Mouse (Mus musculus) thymus, adult 18-20 months (tissue): ENCODE results near the gene Lce1k.
"Not testable (repeated sequence)": the region's sequence is repeated elsewhere in the genome, so short reads cannot be mapped to it uniquely, and the experiment has no call there.

Source experiments
- DNase-seq, 2 experiments: peaks; one replicate each; pipeline ENCODE4 v3.0.0; 2022; ENCODE audit warnings: mixed read lengths in 2 of 2

The Lce1k gene

DNA sequence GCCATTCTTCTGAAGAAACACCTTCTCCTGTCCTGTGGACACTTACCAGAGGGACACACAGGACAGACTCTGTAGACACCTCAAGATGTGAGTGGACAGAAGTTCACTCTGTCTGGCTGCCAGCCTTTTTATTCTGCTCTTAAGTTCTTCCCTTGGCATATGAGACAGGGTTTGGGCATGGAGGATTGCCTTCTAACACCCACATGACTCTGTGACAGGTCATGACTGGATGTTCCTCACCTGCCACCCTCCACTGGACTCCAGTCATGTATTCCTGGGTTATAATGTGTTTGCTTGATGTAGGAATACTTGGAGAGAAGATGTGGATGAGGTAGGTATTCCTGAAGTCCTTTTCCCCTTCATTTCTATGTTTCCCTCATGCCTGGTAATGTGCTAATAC lies at the start of gene Lce1k:
Lce1k (minus strand) TSS at position 101 of the 400 bp plus-strand sequence.
- DNase-seq: no peak

DNA sequence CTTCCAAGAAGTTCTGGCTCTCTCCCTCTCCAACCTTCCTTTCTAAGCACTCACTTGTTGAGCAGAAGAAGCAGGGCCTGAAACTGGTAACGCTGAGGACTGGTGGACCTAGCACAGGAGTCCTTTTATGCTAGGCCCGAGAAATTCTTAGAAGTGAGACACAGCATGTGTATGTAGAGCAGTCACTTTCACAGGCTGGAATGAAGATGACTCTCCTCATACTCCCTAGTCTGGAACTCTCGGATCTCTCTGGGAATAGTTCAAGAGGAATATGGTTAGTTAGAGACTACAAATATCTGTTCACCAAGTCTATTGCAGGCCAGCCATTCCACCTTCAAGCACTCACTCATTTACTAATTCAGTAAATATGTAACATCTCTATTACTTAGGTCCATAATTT lies 43.5 kb upstream of the Lce1k start, which contains the start of gene Lce1l:
Lce1l (minus strand) TSS at position 101 of the 400 bp plus-strand sequence.
- DNase-seq: no peak

DNA sequence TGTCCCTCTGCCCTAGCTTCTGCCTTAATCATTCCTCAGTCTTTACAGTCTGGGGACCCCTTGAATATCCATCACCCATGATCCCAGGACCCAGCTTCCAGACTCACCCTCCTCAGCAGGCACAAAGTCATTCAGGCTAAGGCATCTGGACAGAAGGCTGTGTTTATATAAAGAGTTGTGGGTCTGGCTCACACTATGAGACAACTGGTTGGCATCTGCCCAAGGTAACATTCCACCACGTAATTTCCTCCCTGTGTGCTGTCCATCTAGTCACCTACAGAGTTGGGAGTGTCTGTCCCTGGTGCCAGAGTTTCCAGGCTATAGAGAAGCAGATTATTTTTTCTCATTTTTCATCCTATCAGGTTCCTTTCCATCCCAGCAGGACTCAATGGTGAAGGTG lies 19.4 kb upstream of the Lce1k start, which contains the start of gene Kprp:
Kprp (minus strand) TSS at position 140 of the 400 bp plus-strand sequence.
- no peak for DNase-seq

DNA sequence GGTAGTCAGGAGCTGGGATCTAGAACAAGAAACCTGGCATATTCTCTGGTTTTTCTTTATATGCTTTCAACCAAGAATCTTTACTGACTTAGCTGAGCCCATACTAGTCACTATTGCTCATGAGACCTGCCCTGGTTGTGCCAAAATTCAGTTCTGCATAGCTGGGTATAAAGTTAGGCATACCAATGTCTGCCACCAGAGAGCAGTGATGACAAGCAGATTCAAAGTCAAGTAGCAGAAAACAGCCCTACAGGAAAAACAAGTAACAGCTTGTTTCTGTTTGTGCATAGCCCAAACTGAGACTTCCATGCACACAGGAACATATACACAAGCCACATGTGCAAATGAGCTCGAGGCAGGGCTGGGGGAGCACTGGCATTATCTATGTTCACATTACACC lies 18.1 kb upstream of the Lce1k start:
- DNase-seq: no peak

DNA sequence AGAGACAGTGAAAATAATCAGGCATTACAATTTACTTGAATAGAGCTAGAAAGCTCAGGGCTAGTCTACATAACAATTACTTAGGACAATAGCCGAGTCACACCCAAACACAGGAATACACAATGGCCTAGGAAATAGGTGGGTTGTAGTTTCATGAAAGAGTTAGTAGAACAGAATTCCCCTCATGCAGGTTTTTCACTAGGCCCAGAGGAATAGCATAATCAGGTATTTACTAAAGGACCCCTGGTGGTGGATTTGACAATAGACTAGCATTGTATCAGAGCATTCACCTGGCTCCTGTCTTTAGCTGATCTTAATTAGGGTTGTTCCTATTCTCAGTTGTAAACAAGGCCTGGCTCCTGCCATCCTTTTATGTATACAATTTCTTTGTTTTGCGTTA lies 8.3 kb upstream of the Lce1k start:
- DNase-seq: not testable (repeated sequence)

DNA sequence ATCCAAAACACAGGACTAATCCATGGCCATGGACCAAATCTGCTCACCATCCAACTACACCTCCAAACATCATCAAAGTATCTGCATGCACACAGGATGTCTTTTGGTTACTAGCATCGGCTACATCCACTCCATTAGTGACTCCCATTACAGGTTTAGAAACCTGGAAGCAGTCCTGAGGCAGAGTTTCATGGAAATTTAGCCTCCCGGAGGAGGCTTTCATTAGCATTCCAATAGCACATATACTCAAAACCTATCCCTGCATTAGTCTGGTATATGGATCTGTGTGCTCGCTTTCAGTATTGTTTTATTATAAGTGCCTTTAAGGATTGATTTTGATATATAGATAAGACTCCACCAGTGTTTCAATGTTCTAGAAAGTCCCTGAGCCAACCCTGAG lies 7.9 kb upstream of the Lce1k start:
- no peak for DNase-seq

DNA sequence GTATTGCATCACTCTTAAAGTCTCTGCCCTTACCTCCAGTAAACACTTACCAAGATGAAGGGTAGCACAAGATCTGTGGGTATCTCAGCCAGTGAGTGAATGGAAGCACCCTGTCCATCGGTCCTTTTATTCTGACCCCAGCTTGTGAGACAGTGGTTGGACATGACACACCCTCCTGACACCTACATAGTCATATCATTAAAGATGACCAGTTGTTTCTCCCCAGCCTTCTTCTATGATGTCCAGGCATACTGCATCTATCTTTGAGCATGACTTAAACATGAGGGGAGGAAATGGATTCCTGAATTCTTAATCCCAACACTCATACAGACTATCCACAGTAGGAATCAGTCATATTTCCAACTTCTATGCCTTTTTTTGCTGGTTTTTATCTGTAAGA lies 17.3 kb downstream of the Lce1k start, which contains the start of gene Lce1j:
Lce1j (minus strand) TSS at position 101 of the 400 bp plus-strand sequence.
- DNase-seq: no peak

DNA sequence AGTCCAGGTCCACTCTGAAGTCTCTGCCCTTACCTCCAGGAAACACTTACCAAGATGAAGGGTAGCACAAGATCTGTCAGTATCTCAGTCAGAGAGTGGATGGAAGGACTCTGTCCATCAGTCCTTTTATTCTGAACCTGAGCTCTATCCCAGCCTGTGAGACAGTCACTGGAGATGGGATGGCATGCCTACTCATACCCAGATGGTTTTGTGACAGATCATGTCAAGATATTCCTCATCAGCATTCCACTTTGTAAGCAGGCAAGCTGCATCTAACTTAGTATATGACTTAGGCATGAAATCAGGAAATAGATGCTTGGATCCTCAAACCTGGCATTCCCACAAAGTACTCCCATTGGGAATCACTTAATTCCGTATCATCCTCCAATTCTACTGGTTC lies 28.9 kb downstream of the Lce1k start, which contains the start of gene Lce1i:
Lce1i (minus strand) TSS at position 101 of the 400 bp plus-strand sequence.
- no peak for DNase-seq

DNA sequence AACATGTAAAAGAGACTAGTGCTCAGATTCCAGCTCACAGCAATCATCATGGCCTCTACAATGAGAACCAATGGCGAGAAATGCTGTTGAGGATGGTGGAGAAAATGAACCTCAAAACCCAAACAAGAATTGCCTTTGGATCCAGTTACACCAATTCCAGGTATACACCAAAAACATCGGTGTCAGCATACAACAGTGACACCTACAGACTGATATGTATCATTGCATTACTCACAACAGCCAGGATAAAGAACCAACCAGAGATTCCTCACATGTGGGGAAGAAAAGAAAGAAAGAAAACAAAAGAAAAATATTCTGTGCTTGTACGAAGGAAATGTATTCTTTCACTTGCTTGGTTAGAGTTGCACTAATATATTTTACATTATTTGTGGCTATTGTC lies 36.1 kb downstream of the Lce1k start:
- no peak for DNase-seq

DNA sequence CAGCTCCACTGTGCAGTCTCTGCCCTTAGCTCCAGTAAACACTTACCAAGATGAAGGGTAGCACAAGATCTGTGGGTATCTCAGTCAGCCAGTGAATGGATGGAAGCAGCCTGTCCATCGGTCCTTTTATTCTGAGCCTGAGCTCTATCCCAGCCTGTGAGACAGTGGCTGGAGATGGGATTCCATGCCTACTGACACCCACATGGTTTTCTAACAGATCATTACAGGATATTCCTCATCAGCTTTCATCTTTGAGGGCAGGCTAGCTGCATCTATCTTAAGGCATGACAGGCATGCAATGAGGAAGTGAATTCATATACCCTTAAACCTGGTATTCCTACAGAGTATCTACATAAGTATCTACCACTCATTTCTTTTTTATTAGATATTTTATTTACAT lies 42.7 kb downstream of the Lce1k start, which contains the start of gene Lce1h:
Lce1h (minus strand) TSS at position 101 of the 400 bp plus-strand sequence.
- no peak for DNase-seq
